ENCODE assay signal across 11 mouse cellular contexts in genomic region chr14:105360530-105360929, GRCm38 (mm10).
DNase-seq lines count a peak whose midpoint lies in the region; ATAC-seq lines count a peak whose summit lies in the region.
"Had no signal": no experiment of that assay in that cellular context is flagged by ENCODE, and none has a peak within 500 bp of the region (broad histone marks: within the 10 kb centered on the region; RNA-seq: fewer than 3 reads in every experiment).

No protein-coding gene starts in this region.

- no peaks in the 10 kb centered on the region for H3K27me3 ChIP-seq in midbrain, embryonic 13.5 days
- H3K27me3 ChIP-seq: CH12.LX had no signal

- peak; percentile 27 for DNase-seq in kidney, postnatal 14 days
- DNase-seq in kidney, adult 18-20 months: no peak
- DNase-seq in adrenal gland, adult 2 months: peak; percentile 78
- peak; percentile 85 for DNase-seq in heart, adult 8-10 months (ENCODE audit: low spot score)
- peak; percentile 43 for DNase-seq in lung, postnatal 10 days
- no peak for DNase-seq in layer of hippocampus, adult 18-20 months (ENCODE audit: low spot score in 2 of 2)
- no peak for DNase-seq in right cerebral cortex, postnatal 25 days

- no peaks in the 10 kb centered on the region for H3K36me3 ChIP-seq in midbrain, embryonic 13.5 days

- no peak overlapping the region for H3K9ac ChIP-seq in midbrain, embryonic 13.5 days (replicated peaks)

- ATAC-seq in midbrain, embryonic 13.5 days: no peak
- ATAC-seq: forebrain, embryonic 14.5 days; inflammation-experienced regulatory T-cells, adult 6 months had no signal

- H3K4me1 ChIP-seq in midbrain, embryonic 13.5 days (replicated peaks): no peaks in the 10 kb centered on the region

- H3K27ac ChIP-seq in midbrain, embryonic 13.5 days: no peak overlapping the region

- H3K4me3 ChIP-seq in midbrain, embryonic 13.5 days (replicated peaks): no peak overlapping the region

- WGBS in midbrain, embryonic 13.5 days: 89% methylated on average over 6 of the region's 6 CpGs

- no peak overlapping the region for H3K4me2 ChIP-seq in midbrain, embryonic 13.5 days (replicated peaks)

- H3K9me3 ChIP-seq in midbrain, embryonic 13.5 days: no peaks in the 10 kb centered on the region

Comparison
In these comparisons a context has a peak if more than half of its experiments do, and no peak if none do; other contexts are left out.
1. DNase-seq: peak in kidney, postnatal 14 days (single experiment), adrenal gland, adult 2 months (single experiment), heart, adult 8-10 months (single experiment) and lung, postnatal 10 days (single experiment); none in kidney, adult 18-20 months (single experiment), layer of hippocampus, adult 18-20 months (0 of 2) and right cerebral cortex, postnatal 25 days (single experiment).